Mouse (Mus musculus) embryonic stem cell, embryonic (primary cell): ENCODE results near the gene 1700069L16Rik.

ENCODE experiments used
- CTCF ChIA-PET, 4 experiments: fragments of 300-600 bp in 2 of 4; fragments of 350-600 bp in 2 of 4; sonication (Branson Sonifier 250); formaldehyde crosslinking; loops; one replicate each; lab custom pipeline; 2022; ENCODE audit warnings: inconsistent platforms in 2 of 4; lab: Charles Lee
- POLR2A ChIA-PET, 4 experiments: fragments of 300-600 bp in 2 of 4; fragments of 350-600 bp in 2 of 4; sonication (Branson Sonifier 250); formaldehyde crosslinking; loops; one replicate each; lab custom pipeline; 2022; ENCODE audit warnings: antibody characterized with exemption in 4 of 4, inconsistent platforms in 1 of 4; lab: Charles Lee

Gene 1700069L16Rik

GRCm38 (mm10) chr5:113648647-113649211 lies 75.8 kb downstream of the 1700069L16Rik start:
- ChIA-PET CTCF (interaction anchor here in 1 of 4 experiments (0.6 kb wide), 1 partner anchor 30 kb away, joined by 4 read pairs; no protein-coding TSS in a partner anchor), POLR2A (interaction anchor here in 1 of 4 experiments (0.6 to 1.2 kb wide), 3 partner anchors 9 to 1749 kb away, joined by 3 read pairs; no protein-coding TSS in a partner anchor)

GRCm38 (mm10) chr5:113647141-113647540 lies 77.4 kb downstream of the 1700069L16Rik start:
- POLR2A ChIA-PET: interaction anchor here in 1 of 4 experiments (0.5 kb wide), 1 partner anchor 69 kb away, joined by 3 read pairs; no protein-coding TSS in a partner anchor
- CTCF ChIA-PET: interaction anchor here in 1 of 4 experiments (0.7 kb wide), 1 partner anchor 19 kb away, joined by 4 read pairs; no protein-coding TSS in a partner anchor

GRCm38 (mm10) chr5:113644520-113644919 lies 80.1 kb downstream of the 1700069L16Rik start:
- POLR2A ChIA-PET: interaction anchor here in 3 of 4 experiments (0.5 to 2.2 kb wide), 18 partner anchors 8 to 268 kb away, joined by 3 to 13 read pairs (median 4); partner anchors contain the start of gene 1700069L16Rik (in 1 of the 3)
- CTCF ChIA-PET: interaction anchor here in 3 of 4 experiments (0.6 to 1.4 kb wide), 3 partner anchors 9 to 279 kb away, joined by 3 to 9 read pairs (median 6); no protein-coding TSS in a partner anchor

GRCm38 (mm10) chr5:113643107-113643848 lies 81.3 kb downstream of the 1700069L16Rik start:
- ChIA-PET CTCF (interaction anchor here in 2 of 4 experiments (0.6 to 1.4 kb wide), 4 partner anchors 11 to 364 kb away, joined by 3 to 9 read pairs (median 4); no protein-coding TSS in a partner anchor), POLR2A (interaction anchor here (0.6 to 2.2 kb wide), 28 partner anchors 8 to 267 kb away, joined by 3 to 13 read pairs (median 4); partner anchors contain the start of gene 1700069L16Rik (in 1 of the 4))
